Mouse (Mus musculus): ENCODE results near the gene Tmem247. TPM values are rescaled to one million over a fixed set of nuclear protein-coding genes. Genes with fewer than 3 reads are reported as not detected.

Gene Tmem247
- total and polyA plus RNA-seq, 2 experiments from 2014 or later: not detected

DNA sequence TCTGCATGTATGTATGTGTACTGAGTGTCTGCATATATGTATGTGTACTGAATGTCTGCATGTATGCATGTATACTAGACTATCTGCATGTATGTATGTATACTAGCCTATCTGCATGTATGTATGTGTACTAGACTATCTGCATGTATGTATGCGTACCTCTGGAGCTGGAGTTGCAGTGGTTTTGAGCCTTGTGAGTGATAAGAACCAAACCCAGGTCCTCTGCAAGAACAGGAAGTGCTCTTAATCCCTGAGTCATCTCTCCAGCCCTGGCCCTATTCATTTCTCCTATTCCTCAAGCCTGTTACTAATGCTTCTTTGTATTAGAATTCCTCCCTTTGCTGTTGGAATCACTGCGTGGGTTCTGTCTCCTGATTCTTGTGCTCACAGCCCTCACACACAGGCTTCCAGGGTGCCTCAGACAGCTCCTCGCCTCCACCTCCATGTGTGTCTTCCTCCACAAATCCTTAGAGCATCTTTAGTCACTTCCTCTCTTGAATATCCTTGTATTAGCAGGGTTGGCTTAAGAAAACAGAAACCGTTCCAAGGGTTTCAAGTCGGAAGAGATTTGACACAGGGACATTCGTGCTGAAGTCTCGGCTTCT lies 4.0 kb upstream of the Tmem247 start:
- H3K9me3 ChIP-seq (ENCODE audit: low read length): no peaks in the 10 kb centered on the region
- ATAC-seq: no peak
- H3K4me3 ChIP-seq (ENCODE audit: low read depth, low read length): no peak overlapping the region
- WGBS: 80% methylated on average over 7 of the region's 7 CpGs
- no peaks in the 10 kb centered on the region for H3K4me1 ChIP-seq (ENCODE audit: insufficient read depth)
- no peak overlapping the region for H3K27ac ChIP-seq (ENCODE audit: low read depth, low read length)
- no peak for TF ChIP-seq CTCF (IDR thresholded peaks at IDR 0.05; ENCODE audit: low read depth)
- H3K9ac ChIP-seq: no peak overlapping the region
- H3K4me2 ChIP-seq (ENCODE audit: low read depth): no peak overlapping the region
- H3K36me3 ChIP-seq (ENCODE audit: insufficient read depth): no peaks in the 10 kb centered on the region
- no peak for DNase-seq
- H3K27me3 ChIP-seq (ENCODE audit: insufficient read depth, low read length): no peaks in the 10 kb centered on the region

- no peak overlapping the region for H3K27ac ChIP-seq (ENCODE audit: low read depth, low read length)
- no peaks in the 10 kb centered on the region for H3K9me3 ChIP-seq (ENCODE audit: low read length)
- ATAC-seq (no peak), DNase-seq (no peak)
- no peak for TF ChIP-seq CTCF (IDR thresholded peaks at IDR 0.05; ENCODE audit: low read depth)
- 78% methylated on average over 4 of the region's 4 CpGs for WGBS
- H3K27me3 ChIP-seq (ENCODE audit: insufficient read depth, low read length): no peaks in the 10 kb centered on the region
- H3K4me1 ChIP-seq (ENCODE audit: insufficient read depth): no peaks in the 10 kb centered on the region
- no peaks in the 10 kb centered on the region for H3K36me3 ChIP-seq (ENCODE audit: insufficient read depth)
- H3K4me3 ChIP-seq (ENCODE audit: low read depth, low read length): no peak overlapping the region
- no peak overlapping the region for H3K9ac ChIP-seq
- H3K4me2 ChIP-seq (ENCODE audit: low read depth): no peak overlapping the region
Observed at GRCm38 (mm10) chr17:86915540-86915939, 1.6 kb upstream of the Tmem247 start.

- DNase-seq (no peak), ATAC-seq (no peak)
- Histone ChIP-seq H3K4me3 (ENCODE audit: low read depth, low read length) (no peak overlapping the region), H3K9me3 (ENCODE audit: low read length) (no peaks in the 10 kb centered on the region), H3K9ac (no peak overlapping the region), H3K27ac (ENCODE audit: low read depth, low read length) (no peak overlapping the region), H3K36me3 (ENCODE audit: insufficient read depth) (no peaks in the 10 kb centered on the region), H3K4me1 (ENCODE audit: insufficient read depth) (no peaks in the 10 kb centered on the region), H3K27me3 (ENCODE audit: insufficient read depth, low read length) (no peaks in the 10 kb centered on the region), H3K4me2 (ENCODE audit: low read depth) (no peak overlapping the region)
- TF ChIP-seq CTCF (IDR thresholded peaks at IDR 0.05; ENCODE audit: low read depth): peak; percentile 57
- 82% methylated on average over 6 of the region's 6 CpGs for WGBS
Observed at GRCm38 (mm10) chr17:86918786-86919185, 1.6 kb downstream of the Tmem247 start.

- TF ChIP-seq CTCF (IDR thresholded peaks at IDR 0.05; ENCODE audit: low read depth): no peak
- Histone ChIP-seq H3K36me3 (ENCODE audit: insufficient read depth) (no peaks in the 10 kb centered on the region), H3K4me2 (ENCODE audit: low read depth) (no peak overlapping the region), H3K4me1 (ENCODE audit: insufficient read depth) (no peaks in the 10 kb centered on the region), H3K27me3 (ENCODE audit: insufficient read depth, low read length) (no peaks in the 10 kb centered on the region), H3K9me3 (ENCODE audit: low read length) (no peaks in the 10 kb centered on the region), H3K27ac (ENCODE audit: low read depth, low read length) (no peak overlapping the region), H3K9ac (no peak overlapping the region), H3K4me3 (ENCODE audit: low read depth, low read length) (no peak overlapping the region)
- 91% methylated on average over 11 of the region's 11 CpGs for WGBS
- ATAC-seq (no peak), DNase-seq (no peak)
Observed at GRCm38 (mm10) chr17:86919729-86920128, 2.6 kb downstream of the Tmem247 start.

DNA sequence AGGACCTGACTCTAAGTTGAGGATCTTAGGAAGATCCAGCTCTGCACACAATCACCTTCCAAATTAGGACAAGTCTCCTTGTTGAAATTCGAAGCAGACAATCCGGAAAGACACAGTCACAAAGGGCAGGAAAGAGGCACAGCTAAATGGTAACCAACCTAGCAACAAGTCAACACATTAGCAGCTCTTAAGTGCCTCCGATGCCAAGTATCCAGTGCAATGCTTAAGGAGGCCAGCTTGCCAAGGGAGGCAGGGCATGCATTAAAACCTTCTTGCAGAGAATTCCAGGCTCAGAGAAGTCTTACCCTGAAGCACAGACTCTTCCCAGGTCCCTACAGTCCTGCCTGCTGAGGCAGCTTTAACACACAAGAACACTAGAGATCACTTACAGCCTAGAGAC lies 7.5 kb downstream of the Tmem247 start:
- H3K27me3 ChIP-seq (ENCODE audit: insufficient read depth, low read length): no peaks in the 10 kb centered on the region
- H3K9ac ChIP-seq: no peak overlapping the region
- no peak overlapping the region for H3K27ac ChIP-seq (ENCODE audit: low read depth, low read length)
- H3K4me1 ChIP-seq (ENCODE audit: insufficient read depth): no peaks in the 10 kb centered on the region
- H3K4me2 ChIP-seq (ENCODE audit: low read depth): no peak overlapping the region
- no peak overlapping the region for H3K4me3 ChIP-seq (ENCODE audit: low read depth, low read length)
- no peaks in the 10 kb centered on the region; the same call in 1 of the 2 replicates for H3K9me3 ChIP-seq (ENCODE audit: low read length)
- TF ChIP-seq CTCF (IDR thresholded peaks at IDR 0.05; ENCODE audit: low read depth): no peak
- WGBS: 68% methylated on average over 3 of the region's 3 CpGs
- ATAC-seq: peak; percentile 40; the same call in 1 of the 2 replicates
- no peak for DNase-seq
- no peaks in the 10 kb centered on the region for H3K36me3 ChIP-seq (ENCODE audit: insufficient read depth)

GRCm38 (mm10) chr17:86926836-86927235 lies 9.7 kb downstream of the Tmem247 start:
- Histone ChIP-seq H3K4me3 (ENCODE audit: low read depth, low read length) (no peak overlapping the region), H3K9ac (no peak overlapping the region), H3K4me2 (ENCODE audit: low read depth) (no peak overlapping the region), H3K4me1 (ENCODE audit: insufficient read depth) (no peaks in the 10 kb centered on the region), H3K9me3 (ENCODE audit: low read length) (no peaks in the 10 kb centered on the region; the same call in 1 of the 2 replicates), H3K27ac (ENCODE audit: low read depth, low read length) (no peak overlapping the region), H3K27me3 (ENCODE audit: insufficient read depth, low read length) (no peaks in the 10 kb centered on the region), H3K36me3 (ENCODE audit: insufficient read depth) (no peaks in the 10 kb centered on the region)
- TF ChIP-seq CTCF (IDR thresholded peaks at IDR 0.05; ENCODE audit: low read depth): no peak
- 91% methylated on average over 3 of the region's 3 CpGs for WGBS
- DNase-seq (no peak), ATAC-seq (no peak)

- Histone ChIP-seq H3K27ac (ENCODE audit: low read depth, low read length) (no peak overlapping the region), H3K4me3 (ENCODE audit: low read depth, low read length) (no peak overlapping the region), H3K4me2 (ENCODE audit: low read depth) (no peak overlapping the region), H3K36me3 (ENCODE audit: insufficient read depth) (no peaks in the 10 kb centered on the region), H3K4me1 (ENCODE audit: insufficient read depth) (peaks cover 13% of the 10 kb centered on the region; the same call in 1 of the 2 replicates), H3K9ac (no peak overlapping the region), H3K9me3 (ENCODE audit: low read length) (no peaks in the 10 kb centered on the region; the same call in 1 of the 2 replicates), H3K27me3 (ENCODE audit: insufficient read depth, low read length) (no peaks in the 10 kb centered on the region)
- WGBS: 87% methylated on average over 6 of the region's 6 CpGs
- no peak for TF ChIP-seq CTCF (IDR thresholded peaks at IDR 0.05; ENCODE audit: low read depth)
- ATAC-seq (no peak), DNase-seq (no peak)
Observed at GRCm38 (mm10) chr17:86929355-86929754, 12.2 kb downstream of the Tmem247 start.

Data from forebrain, postnatal 0 days (tissue).